Mouse (Mus musculus): Measurements from ENCODE around the gene 1700125H20Rik. TPM values are rescaled to one million over a fixed set of nuclear protein-coding genes. Genes with fewer than 3 reads are reported as not detected.
A peak's percentile ranks its signal among the peaks of the same experiment; 100 is the strongest.

1700125H20Rik gene
- 0.44 TPM in 1 of 2 replicates, not detected in the other for polyA plus RNA-seq (2015; fragmentation: Nextera tagmentation; extraction: Ambion mirVana)

GRCm38 (mm10) chr11:85170058-85170740 is at the start of gene 1700125H20Rik:
Gene 1700125H20Rik (plus strand): TSS chr11:85170404.
- WGBS, result 11% methylated on average over 21 of the region's 21 CpGs
- H3K27me3 ChIP-seq (ENCODE audit: control insufficient read depth, insufficient read depth, low read depth, low read length), result no peaks in the 10 kb centered on the region
- H3K36me3 ChIP-seq (ENCODE audit: control insufficient read depth, insufficient read depth, low read length), result no peaks in the 10 kb centered on the region
- peaks cover 8% of the 10 kb centered on the region; the same call in 1 of the 2 replicates for H3K4me1 ChIP-seq (replicated peaks; ENCODE audit: control insufficient read depth, insufficient read depth, low read length)
- H3K27ac ChIP-seq (ENCODE audit: low read length), result peak within 1 kb of the TSS; percentile 61
- peak within 1 kb of the TSS; percentile 70 for H3K4me2 ChIP-seq (ENCODE audit: low read depth, low read length)
- peak within 1 kb of the TSS; percentile 42 for H3K4me3 ChIP-seq (ENCODE audit: low read length)
- peak; percentile 96 for ATAC-seq (ENCODE audit: low read depth)
- no peaks in the 10 kb centered on the region for H3K9me3 ChIP-seq (ENCODE audit: control insufficient read depth, low read length)
- H3K9ac ChIP-seq (ENCODE audit: low read length), result peak within 1 kb of the TSS; percentile 49; the same call in 1 of the 2 replicates

GRCm38 (mm10) chr11:85122073-85122472 is 48.1 kb upstream of the 1700125H20Rik start:
- ATAC-seq (ENCODE audit: low read depth), result no peak
- no peak overlapping the region for H3K27ac ChIP-seq (ENCODE audit: low read length)
- no peaks in the 10 kb centered on the region for H3K36me3 ChIP-seq (ENCODE audit: control insufficient read depth, insufficient read depth, low read length)
- no peaks in the 10 kb centered on the region for H3K27me3 ChIP-seq (ENCODE audit: control insufficient read depth, insufficient read depth, low read depth, low read length)
- WGBS, result 76% methylated on average over 1 of the region's 1 CpGs
- H3K9me3 ChIP-seq (ENCODE audit: control insufficient read depth, low read length), result no peaks in the 10 kb centered on the region
- H3K9ac ChIP-seq (ENCODE audit: low read length), result no peak overlapping the region
- H3K4me2 ChIP-seq (ENCODE audit: low read depth, low read length), result no peak overlapping the region
- H3K4me1 ChIP-seq (replicated peaks; ENCODE audit: control insufficient read depth, insufficient read depth, low read length), result no peaks in the 10 kb centered on the region
- no peak overlapping the region for H3K4me3 ChIP-seq (ENCODE audit: low read length)

GRCm38 (mm10) chr11:85123267-85123992 is 46.8 kb upstream of the 1700125H20Rik start:
- ATAC-seq (ENCODE audit: low read depth), result no peak
- Histone ChIP-seq H3K27me3 (ENCODE audit: control insufficient read depth, insufficient read depth, low read depth, low read length) (no peaks in the 10 kb centered on the region), H3K4me1 (replicated peaks; ENCODE audit: control insufficient read depth, insufficient read depth, low read length) (no peaks in the 10 kb centered on the region), H3K9me3 (ENCODE audit: control insufficient read depth, low read length) (no peaks in the 10 kb centered on the region), H3K36me3 (ENCODE audit: control insufficient read depth, insufficient read depth, low read length) (no peaks in the 10 kb centered on the region), H3K4me3 (ENCODE audit: low read length) (no peak overlapping the region), H3K27ac (ENCODE audit: low read length) (no peak overlapping the region), H3K9ac (ENCODE audit: low read length) (no peak overlapping the region), H3K4me2 (ENCODE audit: low read depth, low read length) (no peak overlapping the region)
- 76% methylated on average over 3 of the region's 3 CpGs for WGBS

GRCm38 (mm10) chr11:85126257-85127102 is 43.7 kb upstream of the 1700125H20Rik start:
- Histone ChIP-seq H3K27me3 (ENCODE audit: control insufficient read depth, insufficient read depth, low read depth, low read length) (no peaks in the 10 kb centered on the region), H3K36me3 (ENCODE audit: control insufficient read depth, insufficient read depth, low read length) (no peaks in the 10 kb centered on the region), H3K4me3 (ENCODE audit: low read length) (no peak overlapping the region), H3K4me1 (replicated peaks; ENCODE audit: control insufficient read depth, insufficient read depth, low read length) (no peaks in the 10 kb centered on the region), H3K9ac (ENCODE audit: low read length) (no peak overlapping the region), H3K4me2 (ENCODE audit: low read depth, low read length) (no peak overlapping the region), H3K27ac (ENCODE audit: low read length) (no peak overlapping the region), H3K9me3 (ENCODE audit: control insufficient read depth, low read length) (no peaks in the 10 kb centered on the region)
- no peak for ATAC-seq (ENCODE audit: low read depth)
- WGBS, result 74% methylated on average over 2 of the region's 2 CpGs

GRCm38 (mm10) chr11:85128883-85129282 is 41.3 kb upstream of the 1700125H20Rik start:
- Histone ChIP-seq H3K4me3 (ENCODE audit: low read length) (no peak overlapping the region), H3K4me1 (replicated peaks; ENCODE audit: control insufficient read depth, insufficient read depth, low read length) (no peaks in the 10 kb centered on the region), H3K27me3 (ENCODE audit: control insufficient read depth, insufficient read depth, low read depth, low read length) (no peaks in the 10 kb centered on the region), H3K9ac (ENCODE audit: low read length) (no peak overlapping the region), H3K36me3 (ENCODE audit: control insufficient read depth, insufficient read depth, low read length) (no peaks in the 10 kb centered on the region), H3K4me2 (ENCODE audit: low read depth, low read length) (no peak overlapping the region), H3K27ac (ENCODE audit: low read length) (no peak overlapping the region), H3K9me3 (ENCODE audit: control insufficient read depth, low read length) (no peaks in the 10 kb centered on the region)
- ATAC-seq (ENCODE audit: low read depth), result no peak
- WGBS, result 92% methylated on average over 1 of the region's 1 CpGs

GRCm38 (mm10) chr11:85131542-85131941 is 38.7 kb upstream of the 1700125H20Rik start:
- H3K4me3 ChIP-seq (ENCODE audit: low read length), result no peak overlapping the region
- no peak overlapping the region for H3K4me2 ChIP-seq (ENCODE audit: low read depth, low read length)
- H3K36me3 ChIP-seq (ENCODE audit: control insufficient read depth, insufficient read depth, low read length), result no peaks in the 10 kb centered on the region
- no peaks in the 10 kb centered on the region for H3K9me3 ChIP-seq (ENCODE audit: control insufficient read depth, low read length)
- no peak overlapping the region for H3K9ac ChIP-seq (ENCODE audit: low read length)
- H3K27me3 ChIP-seq (ENCODE audit: control insufficient read depth, insufficient read depth, low read depth, low read length), result no peaks in the 10 kb centered on the region
- H3K27ac ChIP-seq (ENCODE audit: low read length), result no peak overlapping the region
- H3K4me1 ChIP-seq (replicated peaks; ENCODE audit: control insufficient read depth, insufficient read depth, low read length), result no peaks in the 10 kb centered on the region
- ATAC-seq (ENCODE audit: low read depth), result no peak
- 42% methylated on average over 2 of the region's 2 CpGs for WGBS

GRCm38 (mm10) chr11:85138776-85139474 is 31.3 kb upstream of the 1700125H20Rik start:
- peak overlapping the region; percentile 93 for H3K4me2 ChIP-seq (ENCODE audit: low read depth, low read length)
- H3K4me3 ChIP-seq (ENCODE audit: low read length), result peak overlapping the region; percentile 91
- peak overlapping the region; percentile 73 for H3K27ac ChIP-seq (ENCODE audit: low read length)
- 2% methylated on average over 17 of the region's 17 CpGs for WGBS
- ATAC-seq (ENCODE audit: low read depth), result no peak
- H3K9me3 ChIP-seq (ENCODE audit: control insufficient read depth, low read length), result no peaks in the 10 kb centered on the region
- H3K4me1 ChIP-seq (replicated peaks; ENCODE audit: control insufficient read depth, insufficient read depth, low read length), result peaks cover 7% of the 10 kb centered on the region; the same call in 1 of the 2 replicates
- no peaks in the 10 kb centered on the region for H3K36me3 ChIP-seq (ENCODE audit: control insufficient read depth, insufficient read depth, low read length)
- H3K9ac ChIP-seq (ENCODE audit: low read length), result peak overlapping the region; percentile 85
- no peaks in the 10 kb centered on the region for H3K27me3 ChIP-seq (ENCODE audit: control insufficient read depth, insufficient read depth, low read depth, low read length)

GRCm38 (mm10) chr11:85139581-85140540 is 30.3 kb upstream of the 1700125H20Rik start, which contains the start of gene Usp32:
Gene Usp32 (minus strand): TSS chr11:85140161.
- under 1% methylated on average over 88 of the region's 94 CpGs for WGBS
- Histone ChIP-seq H3K9me3 (ENCODE audit: control insufficient read depth, low read length) (no peaks in the 10 kb centered on the region), H3K27me3 (ENCODE audit: control insufficient read depth, insufficient read depth, low read depth, low read length) (no peaks in the 10 kb centered on the region), H3K27ac (ENCODE audit: low read length) (peak within 1 kb of the TSS; percentile 76), H3K4me2 (ENCODE audit: low read depth, low read length) (peak within 1 kb of the TSS; percentile 93), H3K4me3 (ENCODE audit: low read length) (peak within 1 kb of the TSS; percentile 91), H3K9ac (ENCODE audit: low read length) (peak within 1 kb of the TSS; percentile 86), H3K4me1 (replicated peaks; ENCODE audit: control insufficient read depth, insufficient read depth, low read length) (peaks cover 7% of the 10 kb centered on the region; the same call in 1 of the 2 replicates), H3K36me3 (ENCODE audit: control insufficient read depth, insufficient read depth, low read length) (no peaks in the 10 kb centered on the region)
- ATAC-seq (ENCODE audit: low read depth), result peak; percentile 98
